Mouse (Mus musculus) right cerebral cortex, postnatal 36 days (tissue): Measurements from ENCODE around the gene H2al2a.

Experiments
- DNase-seq, 2 experiments: peaks; one replicate each; pipeline ENCODE4 v3.0.0; 2022; ENCODE audit warnings: low spot score in 2 of 2, mixed read lengths in 1 of 2

Gene H2al2a

GRCm38 (mm10) chr2:17996858-17997257, at the start of gene H2al2a:
Gene H2al2a, minus strand, starts transcription at chr2:17996958.
- no peak for DNase-seq

GRCm38 (mm10) chr2:18046186-18046585, 49.4 kb upstream of the H2al2a start:
- DNase-seq, result no peak

- DNase-seq, result no peak
These were observed 49.0 kb upstream of the H2al2a start for GRCm38 (mm10) chr2:18045781-18046181.

GRCm38 (mm10) chr2:18045143-18045780, 48.5 kb upstream of the H2al2a start:
- no peak for DNase-seq

- DNase-seq, result no peak
These were observed 44.6 kb upstream of the H2al2a start for GRCm38 (mm10) chr2:18041199-18041885.

GRCm38 (mm10) chr2:18040347-18041160, 43.8 kb upstream of the H2al2a start:
- DNase-seq, result no peak

- DNase-seq, result no peak
These were observed 43.0 kb upstream of the H2al2a start for GRCm38 (mm10) chr2:18039566-18040290.

GRCm38 (mm10) chr2:18038895-18039371, 42.2 kb upstream of the H2al2a start:
- DNase-seq, result no peak

GRCm38 (mm10) chr2:18038141-18038752, 41.5 kb upstream of the H2al2a start:
- no peak for DNase-seq

- DNase-seq, result no peak
These were observed 40.7 kb upstream of the H2al2a start, which contains the start of gene A930004D18Rik for GRCm38 (mm10) chr2:18037491-18037890. Gene A930004D18Rik, minus strand, starts transcription at chr2:18037737.

- DNase-seq, result no peak
These were observed 37.9 kb upstream of the H2al2a start for GRCm38 (mm10) chr2:18034371-18035250.

GRCm38 (mm10) chr2:18033166-18034108, 36.7 kb upstream of the H2al2a start:
- DNase-seq, result no peak

GRCm38 (mm10) chr2:18032538-18032895, 35.8 kb upstream of the H2al2a start:
- no peak for DNase-seq

- no peak for DNase-seq
These were observed 35.2 kb upstream of the H2al2a start for GRCm38 (mm10) chr2:18031831-18032537.

GRCm38 (mm10) chr2:18031271-18031821, 34.6 kb upstream of the H2al2a start:
- no peak for DNase-seq

GRCm38 (mm10) chr2:18030581-18030980, 33.8 kb upstream of the H2al2a start:
- DNase-seq, result no peak

GRCm38 (mm10) chr2:18029656-18030055, 32.9 kb upstream of the H2al2a start:
- DNase-seq, result no peak
